Mouse (Mus musculus) neural tube, embryonic 12.5 days (tissue): ENCODE measurements around the gene Msmp. TPM values are rescaled to one million over a fixed set of nuclear protein-coding genes. Genes with fewer than 3 reads are reported as not detected.

Experiments used
- ATAC-seq: fragments of 200-750 bp; cut with Nextera tagmentation; 2 replicates; pipeline ENCODE4 v1.8.0; 2017; ENCODE audit warnings: low read depth, mild to moderate bottlenecking, moderate TSS enrichment, moderate library complexity; ENCODE audit not compliant: low FRiP score
- H3K27ac ChIP-seq: fragments of 300-500 bp; sonication (generic); 2 replicates; pipeline ENCODE4 v1.5.1; 2016
- H3K27me3 ChIP-seq: fragments of 300-500 bp; sonication (generic); replicated peaks from 2 replicates; pipeline ENCODE4 v1.6.1; 2016; ENCODE audit warnings: mild to moderate bottlenecking
- H3K36me3 ChIP-seq: fragments of 300-500 bp; sonication (generic); 2 replicates; pipeline ENCODE4 v1.6.1; 2016; ENCODE audit warnings: mild to moderate bottlenecking
- H3K4me1 ChIP-seq: fragments of 300-500 bp; sonication (generic); 2 replicates; pipeline ENCODE4 v1.6.1; 2016
- H3K4me2 ChIP-seq: fragments of 300-500 bp; sonication (generic); replicated peaks from 2 replicates; pipeline ENCODE4 v1.6.1; 2016; ENCODE audit warnings: mild to moderate bottlenecking
- H3K4me3 ChIP-seq: fragments of 300-500 bp; sonication (generic); 2 replicates; pipeline ENCODE4 v1.5.1; 2016
- H3K9ac ChIP-seq: fragments of 300-500 bp; sonication (generic); 2 replicates; pipeline ENCODE4 v1.6.1; 2016; ENCODE audit warnings: mild to moderate bottlenecking
- H3K9me3 ChIP-seq: fragments of 300-500 bp; sonication (generic); 2 replicates; pipeline ENCODE4 v1.6.1; 2016; ENCODE audit warnings: mild to moderate bottlenecking
- WGBS: fragments of 180-500 bp; shearing (Covaris S2); methylation state at CpG from one replicate; pipeline ENCODE4 v1.1.7; 2016; 5-methylcytosine and 5-hydroxymethylcytosine counted together
- polyA plus RNA-seq: library from polyadenylated mRNA; unstranded; fragments of >200 nt; fragmentation: Nextera tagmentation; extraction: Ambion mirVana; gene quantifications from 2 replicates; pipeline ENCODE4 v1.2.1, GENCODE M21; 2016

Msmp gene
- polyA plus RNA-seq, 1 experiment from 2014 or later, result 1.3 TPM

DNA sequence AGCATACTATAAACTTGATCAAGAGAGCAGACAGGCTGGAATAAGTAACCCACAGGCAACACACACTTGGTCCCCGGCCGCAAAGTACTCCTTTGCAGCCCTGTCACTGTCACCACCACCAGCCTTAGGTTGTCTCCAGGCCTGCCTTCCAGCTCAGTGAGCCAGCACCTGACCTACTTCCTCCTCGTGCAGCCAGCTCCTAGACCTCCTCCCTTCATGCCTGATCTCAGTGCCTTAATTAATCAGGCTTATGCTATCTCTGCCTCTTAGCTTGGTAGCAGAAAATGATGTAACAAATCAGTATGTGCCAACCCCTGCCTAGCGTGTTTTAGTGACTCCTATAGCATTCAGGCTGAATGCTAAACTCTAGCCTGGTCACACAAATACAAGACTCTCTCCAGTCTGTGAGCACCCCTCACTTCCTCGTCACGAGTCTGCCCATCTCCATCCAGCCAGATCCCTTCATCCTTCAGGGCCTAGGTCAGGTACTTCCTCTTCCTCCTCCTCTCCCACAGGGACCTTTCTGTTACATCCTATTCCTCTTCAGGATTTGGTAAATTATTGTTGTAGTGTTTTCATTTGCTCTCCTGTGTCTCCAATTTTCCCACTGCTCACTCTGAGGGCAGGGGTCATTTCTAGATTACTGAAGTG is 12.8 kb downstream of the Msmp start:
- Histone ChIP-seq H3K36me3 (peaks cover 78% of the 10 kb centered on the region), H3K9me3 (no peaks in the 10 kb centered on the region)
- WGBS, result 89% methylated on average over 6 of the region's 6 CpGs

DNA sequence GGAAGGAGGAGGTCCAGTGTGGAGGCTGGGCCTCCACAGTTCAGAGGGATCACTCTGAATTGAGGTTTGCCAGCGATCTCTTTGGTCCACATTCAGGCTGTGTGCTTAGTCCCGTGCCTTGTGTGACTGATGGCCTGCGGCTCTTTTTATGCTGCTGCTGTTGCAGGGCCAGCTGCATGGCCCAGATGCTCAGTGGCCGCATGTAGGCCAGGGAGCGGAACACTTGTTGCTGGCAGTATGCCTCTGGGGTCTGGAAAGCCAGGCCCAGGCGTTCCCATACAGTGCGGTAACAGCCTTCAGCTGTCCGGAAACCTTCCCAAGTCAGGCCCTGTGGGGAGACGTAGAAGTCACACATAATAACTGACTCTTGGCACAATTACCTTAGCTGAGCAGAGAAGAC is 17.2 kb downstream of the Msmp start:
- Histone ChIP-seq H3K27ac (no peak overlapping the region), H3K36me3 (peaks cover 82% of the 10 kb centered on the region), H3K4me1 (peaks cover 14% of the 10 kb centered on the region), H3K27me3 (no peaks in the 10 kb centered on the region), H3K9me3 (no peaks in the 10 kb centered on the region), H3K4me2 (no peak overlapping the region), H3K4me3 (no peak overlapping the region), H3K9ac (no peak overlapping the region)
- no peak for ATAC-seq
- WGBS, result 96% methylated on average over 9 of the region's 9 CpGs

More for the DNA sequence above, 12.8 kb downstream of the Msmp start:
- H3K9ac ChIP-seq, result no peak overlapping the region
- ATAC-seq, result no peak
- peaks cover 17% of the 10 kb centered on the region for H3K4me1 ChIP-seq
- H3K4me3 ChIP-seq, result no peak overlapping the region
- H3K27ac ChIP-seq, result no peak overlapping the region
- no peak overlapping the region for H3K4me2 ChIP-seq
- no peaks in the 10 kb centered on the region for H3K27me3 ChIP-seq

DNA sequence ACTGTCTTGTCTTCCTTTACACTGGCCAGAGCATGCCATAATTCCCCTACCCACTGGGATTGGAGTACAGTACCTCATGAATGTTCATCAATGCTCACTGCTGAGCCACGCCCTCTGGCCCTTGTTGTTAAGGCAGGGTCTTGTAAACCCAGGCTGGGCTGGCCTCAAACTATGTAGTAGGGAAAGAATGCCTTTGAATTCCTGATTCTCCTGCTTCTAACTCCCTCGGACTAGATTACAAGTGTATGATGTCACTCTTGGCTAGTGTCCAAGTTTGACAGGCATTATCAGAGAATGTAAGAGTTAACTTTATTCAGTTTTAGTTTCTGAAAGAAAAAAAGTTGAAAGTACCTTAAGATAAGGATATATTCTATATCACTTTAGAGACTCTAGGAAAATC is 20.1 kb downstream of the Msmp start:
- Histone ChIP-seq H3K4me3 (no peak overlapping the region), H3K9ac (no peak overlapping the region), H3K36me3 (peaks cover 53% of the 10 kb centered on the region), H3K4me1 (peaks cover 36% of the 10 kb centered on the region), H3K9me3 (no peaks in the 10 kb centered on the region), H3K27ac (no peak overlapping the region), H3K27me3 (no peaks in the 10 kb centered on the region), H3K4me2 (no peak overlapping the region; the same call in 1 of the 2 replicates)
- ATAC-seq, result no peak
- WGBS, result 63% methylated on average over 2 of the region's 2 CpGs

DNA sequence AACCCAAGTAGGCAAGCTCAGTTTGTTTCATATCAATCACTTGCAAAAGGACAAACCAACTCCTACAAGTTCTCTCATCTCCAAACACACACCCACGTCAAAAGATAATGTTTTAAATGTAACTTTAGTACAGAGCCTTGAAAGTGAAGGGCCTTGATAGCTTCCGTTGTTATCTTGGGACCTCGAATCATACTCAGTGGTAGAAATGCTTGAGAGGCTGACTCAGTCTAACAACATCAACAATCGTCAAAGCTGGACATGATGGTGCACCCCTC is 20.8 kb downstream of the Msmp start:
- Histone ChIP-seq H3K27ac (no peak overlapping the region), H3K4me3 (peak overlapping the region; percentile 67), H3K27me3 (no peaks in the 10 kb centered on the region), H3K9me3 (no peaks in the 10 kb centered on the region), H3K36me3 (peaks cover 46% of the 10 kb centered on the region), H3K4me2 (peak overlapping the region; percentile 85), H3K9ac (peak overlapping the region; percentile 77), H3K4me1 (peaks cover 41% of the 10 kb centered on the region)
- ATAC-seq, result no peak
- 85% methylated on average over 4 of the region's 4 CpGs for WGBS

DNA sequence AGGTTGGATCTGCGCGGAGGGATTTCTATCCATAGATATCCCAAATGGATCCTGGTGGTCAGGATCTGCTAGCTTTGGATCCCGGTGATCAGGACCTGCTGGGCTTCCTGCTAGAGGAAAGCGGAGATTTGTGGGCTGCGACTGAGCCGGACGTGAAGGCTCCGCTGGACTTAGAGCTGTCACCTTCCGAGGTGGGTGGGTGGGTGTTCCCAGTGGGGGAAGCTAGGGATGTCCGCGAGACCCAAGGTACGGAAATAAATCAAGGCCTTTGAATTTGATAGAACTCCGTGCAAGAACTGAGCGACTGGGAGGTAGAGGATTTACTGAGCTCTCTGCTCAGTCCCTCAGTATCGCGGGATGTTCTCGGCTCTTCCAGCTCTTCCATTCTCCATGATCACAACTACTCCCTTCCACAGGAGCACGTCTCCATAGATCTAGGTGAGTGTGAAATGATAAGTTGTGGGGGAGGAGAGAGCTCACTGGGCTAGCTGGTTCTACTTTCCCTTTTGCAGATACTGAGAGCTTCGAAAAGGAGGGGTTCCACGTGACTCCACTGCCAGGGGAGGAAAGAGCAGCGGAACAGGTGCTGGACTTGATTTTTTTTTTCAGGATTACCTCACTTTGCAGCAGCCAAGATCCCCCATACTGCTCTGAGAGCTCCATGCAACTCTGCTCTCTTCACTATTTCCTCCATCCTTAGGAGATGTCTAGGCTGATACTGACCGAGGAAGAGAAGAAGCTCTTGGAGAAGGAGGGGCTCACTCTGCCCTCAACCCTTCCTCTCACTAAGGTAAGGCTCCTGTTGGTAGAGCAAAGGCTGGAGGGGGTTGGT is 21.3 kb downstream of the Msmp start:
- ATAC-seq, result peak; percentile 17
- Histone ChIP-seq H3K36me3 (peaks cover 40% of the 10 kb centered on the region), H3K4me2 (peak overlapping the region; percentile 85), H3K27me3 (no peaks in the 10 kb centered on the region), H3K9me3 (no peaks in the 10 kb centered on the region), H3K4me1 (peaks cover 47% of the 10 kb centered on the region), H3K9ac (peak overlapping the region; percentile 77), H3K27ac (peak overlapping the region; percentile 69; the same call in 1 of the 2 replicates), H3K4me3 (peak overlapping the region; percentile 67)
- 8% methylated on average over 22 of the region's 22 CpGs for WGBS

DNA sequence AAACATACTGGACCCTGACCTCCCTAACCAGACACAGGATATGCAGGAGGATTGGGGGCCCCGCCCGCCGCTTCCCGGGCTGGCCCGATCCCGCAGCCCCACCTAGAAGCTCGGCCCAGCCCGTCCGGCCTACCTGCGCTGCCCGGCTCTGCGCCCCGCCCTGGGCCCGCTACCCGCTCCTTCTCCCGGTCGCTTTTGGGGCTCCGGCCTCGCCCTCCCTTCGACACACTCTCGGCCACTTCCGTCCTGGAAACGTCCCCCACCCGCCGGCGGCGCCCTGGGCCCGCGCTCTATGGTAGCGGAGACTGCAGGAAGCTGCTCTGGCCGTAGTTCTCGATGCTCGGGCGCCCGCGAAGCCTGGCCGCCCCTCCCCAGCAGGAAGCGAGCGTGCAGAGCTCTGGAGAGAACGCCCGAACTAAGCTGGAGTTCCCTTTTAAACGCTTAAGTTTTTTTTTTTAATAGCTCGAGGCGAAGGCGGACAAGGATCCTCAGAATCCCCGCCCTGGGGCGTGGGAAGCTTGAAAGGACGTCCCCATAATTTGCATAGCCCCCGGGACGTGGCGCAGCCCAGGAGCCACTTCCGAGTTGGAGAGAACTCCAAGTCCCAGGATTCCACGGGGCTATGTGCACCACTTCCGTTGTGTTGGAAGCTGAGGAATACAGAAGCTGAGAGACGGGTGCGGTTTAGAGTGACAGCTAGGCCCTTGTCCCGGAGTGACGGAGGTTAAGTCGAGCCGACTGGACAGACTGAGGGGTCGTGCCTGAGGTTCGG is 22.1 kb downstream of the Msmp start, which contains the start of the genes Creb3 and Tln1:
Gene Creb3, plus strand, starts transcription at position 336 of the 772 bp plus-strand sequence.
Gene Tln1, minus strand, starts transcription at position 695 of the 772 bp plus-strand sequence.
- under 1% methylated on average over 62 of the region's 62 CpGs for WGBS
- peaks cover 36% of the 10 kb centered on the region for H3K36me3 ChIP-seq
- peak within 1 kb of the TSS; percentile 77 for H3K9ac ChIP-seq
- no peaks in the 10 kb centered on the region for H3K9me3 ChIP-seq
- no peaks in the 10 kb centered on the region for H3K27me3 ChIP-seq
- peaks cover 55% of the 10 kb centered on the region for H3K4me1 ChIP-seq
- peak within 1 kb of the TSS; percentile 85 for H3K4me2 ChIP-seq
- H3K4me3 ChIP-seq, result peak within 1 kb of the TSS; percentile 67
- peak within 1 kb of the TSS; percentile 69 for H3K27ac ChIP-seq
- ATAC-seq, result peak; percentile 93

DNA sequence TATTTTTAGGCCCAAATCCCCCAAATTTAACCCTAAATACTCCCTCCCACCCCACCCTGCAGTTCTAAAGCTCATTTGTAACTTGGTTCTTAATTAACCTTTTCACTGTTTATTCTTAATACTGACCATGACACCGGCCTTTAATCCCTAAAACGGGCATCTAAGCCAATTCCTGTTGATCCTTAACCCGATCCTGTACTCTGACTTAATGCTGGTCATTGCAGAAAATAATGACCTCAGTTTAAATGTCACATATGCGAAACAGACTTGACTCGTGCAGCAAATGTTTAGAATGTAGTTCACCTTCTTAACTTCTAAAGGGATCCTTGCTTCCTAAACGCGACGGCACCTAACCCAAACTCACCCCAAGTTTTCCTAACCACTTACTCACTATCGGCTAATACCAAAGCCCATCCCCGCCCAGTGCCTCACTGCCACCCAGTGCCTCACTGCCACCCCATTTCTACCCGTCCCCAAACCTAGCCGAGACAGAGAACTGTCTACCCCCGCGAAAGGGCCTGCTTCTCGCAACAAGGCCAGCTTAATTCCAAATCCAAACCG is 22.8 kb downstream of the Msmp start:
- ATAC-seq, result peak; percentile 25; the same call in 1 of the 2 replicates
- Histone ChIP-seq H3K4me1 (peaks cover 56% of the 10 kb centered on the region), H3K36me3 (peaks cover 35% of the 10 kb centered on the region), H3K9ac (peak overlapping the region; percentile 77), H3K27me3 (no peaks in the 10 kb centered on the region), H3K27ac (peak overlapping the region; percentile 69), H3K9me3 (no peaks in the 10 kb centered on the region), H3K4me2 (peak overlapping the region; percentile 85), H3K4me3 (peak overlapping the region; percentile 67)
- WGBS, result 3% methylated on average over 16 of the region's 16 CpGs

DNA sequence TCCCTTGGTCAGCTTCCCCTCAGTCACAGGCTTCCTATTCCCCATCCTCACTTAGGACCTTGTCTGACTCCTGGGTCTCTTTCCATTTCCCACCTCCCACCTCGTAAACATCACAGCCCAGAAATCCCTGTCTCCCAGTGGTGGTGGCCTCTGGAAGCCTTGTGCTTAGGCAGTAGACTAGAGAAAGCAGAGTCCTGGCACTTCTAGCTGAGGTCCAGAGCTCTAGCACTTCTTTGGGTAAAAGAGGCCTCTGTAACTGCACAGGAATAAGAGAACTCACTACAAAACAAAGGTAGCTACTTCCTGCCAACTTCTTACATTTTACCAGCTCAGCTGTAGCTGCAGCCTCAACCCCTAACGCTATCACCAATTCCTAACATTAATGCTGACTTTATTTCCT is 23.3 kb downstream of the Msmp start:
- Histone ChIP-seq H3K9ac (peak overlapping the region; percentile 77), H3K27me3 (no peaks in the 10 kb centered on the region), H3K27ac (no peak overlapping the region), H3K36me3 (peaks cover 35% of the 10 kb centered on the region), H3K4me3 (peak overlapping the region; percentile 67), H3K4me1 (peaks cover 56% of the 10 kb centered on the region), H3K4me2 (peak overlapping the region; percentile 85), H3K9me3 (no peaks in the 10 kb centered on the region)
- WGBS, result 33% methylated on average over 2 of the region's 2 CpGs
- no peak for ATAC-seq

DNA sequence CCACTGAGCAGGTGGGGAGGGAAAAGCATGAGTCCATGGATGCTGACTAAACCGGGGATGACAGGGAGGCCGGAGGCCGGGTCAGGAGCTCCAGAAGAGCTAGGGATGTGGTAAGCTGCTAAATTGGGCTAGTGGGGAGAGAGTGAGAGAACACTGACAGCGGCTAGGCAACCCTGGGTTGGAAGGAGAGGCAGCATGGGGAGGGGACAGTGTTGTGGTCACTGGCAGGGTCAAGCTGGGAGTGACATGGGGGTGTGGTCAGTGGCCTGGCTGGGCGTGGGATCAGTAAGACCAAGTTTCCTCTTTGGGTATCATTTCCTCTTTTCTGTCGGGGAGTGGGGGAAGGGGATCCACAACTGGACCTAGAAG is 24.1 kb downstream of the Msmp start:
- 48% methylated on average over 6 of the region's 6 CpGs for WGBS
- peak overlapping the region; percentile 77; the same call in 1 of the 2 replicates for H3K9ac ChIP-seq
- ATAC-seq, result no peak
- H3K27ac ChIP-seq, result no peak overlapping the region
- H3K4me3 ChIP-seq, result no peak overlapping the region
- no peaks in the 10 kb centered on the region for H3K9me3 ChIP-seq
- no peaks in the 10 kb centered on the region for H3K27me3 ChIP-seq
- H3K36me3 ChIP-seq, result peaks cover 36% of the 10 kb centered on the region
- peaks cover 56% of the 10 kb centered on the region for H3K4me1 ChIP-seq
- peak overlapping the region; percentile 85 for H3K4me2 ChIP-seq

DNA sequence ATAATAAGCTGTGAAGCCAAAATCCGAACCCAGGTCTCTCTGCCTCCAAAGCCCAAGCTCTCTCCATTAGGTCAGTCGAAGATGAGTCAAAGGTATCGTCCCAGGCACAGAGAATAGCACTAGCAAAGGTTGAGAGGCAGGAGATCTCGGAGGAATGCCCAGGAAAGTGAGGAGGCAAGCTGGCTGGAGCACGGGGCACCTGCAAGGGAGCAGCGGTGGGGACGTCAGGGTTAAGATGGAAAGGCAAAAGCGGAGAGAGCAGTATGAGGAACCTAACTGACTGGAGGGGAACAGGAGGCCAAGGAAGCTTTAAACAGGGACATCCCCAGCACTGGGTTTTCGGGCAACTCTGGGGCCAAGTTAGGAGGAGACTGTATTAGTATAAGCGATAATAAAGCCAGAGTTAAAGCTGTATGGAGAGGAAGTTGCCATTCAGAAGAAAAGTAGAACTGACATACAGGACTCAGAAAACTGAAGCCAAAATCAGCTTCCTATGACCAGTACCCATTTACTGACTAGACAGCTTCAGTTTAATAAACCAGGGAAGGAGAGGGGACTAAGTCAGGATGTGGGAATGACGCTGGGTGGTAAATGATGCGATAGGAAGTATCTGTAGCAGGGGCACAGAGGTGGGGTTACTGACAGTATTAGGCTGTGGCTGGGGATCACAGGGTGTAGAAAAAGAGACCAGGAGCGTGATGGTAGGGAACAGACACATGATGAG is 24.6 kb downstream of the Msmp start:
- peak overlapping the region; percentile 85 for H3K4me2 ChIP-seq
- no peak overlapping the region for H3K27ac ChIP-seq
- H3K36me3 ChIP-seq, result peaks cover 36% of the 10 kb centered on the region
- no peak for ATAC-seq
- H3K9ac ChIP-seq, result peak overlapping the region; percentile 77; the same call in 1 of the 2 replicates
- no peak overlapping the region for H3K4me3 ChIP-seq
- H3K27me3 ChIP-seq, result no peaks in the 10 kb centered on the region
- 80% methylated on average over 13 of the region's 13 CpGs for WGBS
- H3K4me1 ChIP-seq, result peaks cover 56% of the 10 kb centered on the region
- H3K9me3 ChIP-seq, result no peaks in the 10 kb centered on the region

DNA sequence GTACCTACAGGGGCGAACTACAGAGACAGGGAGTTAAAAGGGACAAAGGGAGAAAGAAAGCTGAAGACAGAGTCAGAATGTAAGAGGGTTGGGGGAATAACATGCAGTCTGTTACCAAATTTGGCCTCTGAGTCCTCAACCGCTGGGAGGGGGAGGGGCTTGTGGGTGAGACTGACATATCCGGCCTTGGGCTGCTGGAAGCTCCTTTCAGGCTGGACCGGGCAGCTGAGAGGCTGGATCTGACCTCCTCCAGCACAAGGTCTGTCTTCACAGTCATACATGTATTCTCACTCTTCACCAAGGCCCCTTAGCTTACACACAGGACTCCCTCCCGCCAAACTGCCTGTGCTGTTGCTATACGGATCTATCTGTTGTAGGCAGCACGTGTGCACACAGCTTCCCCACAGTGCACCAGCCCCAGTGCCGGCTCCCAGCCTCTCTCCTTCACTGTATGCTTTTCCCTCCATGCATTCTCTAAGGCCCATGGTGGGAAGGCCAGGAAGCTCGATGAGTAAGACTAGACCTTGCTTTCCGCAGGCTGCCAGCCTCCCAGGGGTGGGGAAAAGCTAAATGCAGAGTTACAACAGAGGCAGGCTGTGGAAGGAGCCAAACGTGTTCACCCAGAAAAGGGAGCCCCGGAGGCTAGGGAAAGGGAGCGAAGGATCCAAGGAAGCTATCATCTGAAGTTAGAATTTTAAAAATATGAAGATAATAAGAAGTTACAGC is 25.5 kb downstream of the Msmp start:
- no peak for ATAC-seq
- peak overlapping the region; percentile 32 for H3K4me2 ChIP-seq
- H3K4me1 ChIP-seq, result peaks cover 52% of the 10 kb centered on the region
- no peak overlapping the region for H3K9ac ChIP-seq
- 22% methylated on average over 13 of the region's 13 CpGs for WGBS
- no peaks in the 10 kb centered on the region for H3K27me3 ChIP-seq
- no peak overlapping the region for H3K4me3 ChIP-seq
- H3K27ac ChIP-seq, result no peak overlapping the region
- peaks cover 39% of the 10 kb centered on the region for H3K36me3 ChIP-seq
- no peaks in the 10 kb centered on the region for H3K9me3 ChIP-seq
